Mouse (Mus musculus) erythroblast, embryonic 14.5 days (primary cell): ENCODE data around the gene Olfr221. TPM values are rescaled to one million over a fixed set of nuclear protein-coding genes. Genes with fewer than 3 reads are reported as not detected.
"Not testable (repeated sequence)": the region's sequence is repeated elsewhere in the genome, so short reads cannot be mapped to it uniquely, and the experiment has no call there.

Experiments used
- H3K27me3 ChIP-seq: 2 replicates; pipeline ENCODE4 v1.6.1; 2012; ENCODE audit warnings: inconsistent platforms; ENCODE audit not compliant: control insufficient read depth
- H3K36me3 ChIP-seq: 2 replicates; pipeline ENCODE4 v1.6.1; 2012; ENCODE audit warnings: mild to moderate bottlenecking, inconsistent platforms; ENCODE audit not compliant: control insufficient read depth
- H3K4me1 ChIP-seq: 2 replicates; pipeline ENCODE4 v1.6.1; 2012; ENCODE audit warnings: inconsistent platforms; ENCODE audit not compliant: control insufficient read depth
- H3K4me3 ChIP-seq: replicated peaks from 2 replicates; pipeline ENCODE3; 2012; ENCODE audit warnings: moderate library complexity, mild to moderate bottlenecking, inconsistent platforms
- H3K9me3 ChIP-seq: 2 replicates; pipeline ENCODE4 v1.6.1; 2012; ENCODE audit warnings: low read length, inconsistent platforms, mixed read lengths; ENCODE audit not compliant: control insufficient read depth
- GATA1 ChIP-seq: IDR thresholded peaks from 2 replicates; pipeline ENCODE4 v1.6.1; 2012; ENCODE audit warnings: low read length, inconsistent platforms, mixed read lengths
- TAL1 ChIP-seq: IDR thresholded peaks from 3 replicates; pipeline ENCODE4 v1.6.1; 2012; ENCODE audit warnings: low read length, inconsistent platforms, mixed read lengths
- polyA plus RNA-seq: library from polyadenylated mRNA; stranded (reverse); fragments of >175 nt; gene quantifications from 2 replicates; pipeline ENCODE4 v1.2.3, GENCODE M21; 2012

Olfr221 gene
- polyA plus RNA-seq = not detected in 2 replicates

DNA sequence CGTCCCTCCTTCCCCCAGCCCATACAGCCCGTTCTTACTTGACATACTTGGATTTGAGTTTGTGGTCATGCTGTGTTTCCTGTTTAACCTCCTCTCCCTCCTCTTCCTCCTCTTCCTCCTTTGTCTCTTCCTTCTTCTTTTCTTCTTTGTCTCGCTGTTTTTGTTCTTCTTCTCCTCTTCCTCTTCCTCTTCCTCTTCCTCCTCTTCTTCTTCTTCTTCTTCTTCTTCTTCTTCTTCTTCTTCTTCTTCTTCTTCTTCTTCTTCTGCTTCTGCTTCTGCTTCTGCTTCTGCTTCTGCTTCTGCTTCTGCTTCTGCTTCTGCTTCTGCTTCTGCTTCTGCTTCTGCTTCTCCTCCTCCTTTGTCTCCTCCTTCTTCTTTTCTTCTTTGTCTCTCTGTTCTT lies at the start of gene Olfr221:
TSS of gene Olfr221 (minus strand) at position 101 of the 400 bp plus-strand sequence.
- H3K9me3 ChIP-seq, H3K36me3 ChIP-seq, H3K4me1 ChIP-seq, H3K4me3 ChIP-seq, H3K27me3 ChIP-seq: not testable (repeated sequence)

DNA sequence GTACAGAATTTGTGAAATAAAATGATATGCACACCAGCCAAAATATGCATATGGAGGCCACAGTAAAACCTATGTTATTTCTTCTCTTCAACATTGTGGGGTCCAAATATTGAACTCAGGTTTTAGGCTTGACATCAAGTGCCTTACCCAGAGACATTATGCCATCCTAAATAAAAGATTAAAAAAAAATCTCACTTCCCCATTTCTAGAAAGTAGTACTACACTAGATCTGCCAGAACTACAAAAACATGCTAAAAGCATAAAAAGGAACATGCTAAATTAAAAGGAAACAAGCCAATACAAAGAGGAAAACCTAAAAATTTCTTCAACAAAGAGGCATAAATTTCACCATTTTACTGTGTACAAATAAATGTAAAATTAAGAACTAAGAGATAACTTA lies 40.8 kb upstream of the Olfr221 start:
- no peaks in the 10 kb centered on the region for H3K9me3 ChIP-seq
- H3K36me3 ChIP-seq = peaks cover 91% of the 10 kb centered on the region
- H3K4me3 ChIP-seq = no peak overlapping the region
- H3K4me1 ChIP-seq = no peaks in the 10 kb centered on the region; the same call in 1 of the 2 replicates
- TF ChIP-seq TAL1 (no peak), GATA1 (no peak)
- H3K27me3 ChIP-seq = no peaks in the 10 kb centered on the region

DNA sequence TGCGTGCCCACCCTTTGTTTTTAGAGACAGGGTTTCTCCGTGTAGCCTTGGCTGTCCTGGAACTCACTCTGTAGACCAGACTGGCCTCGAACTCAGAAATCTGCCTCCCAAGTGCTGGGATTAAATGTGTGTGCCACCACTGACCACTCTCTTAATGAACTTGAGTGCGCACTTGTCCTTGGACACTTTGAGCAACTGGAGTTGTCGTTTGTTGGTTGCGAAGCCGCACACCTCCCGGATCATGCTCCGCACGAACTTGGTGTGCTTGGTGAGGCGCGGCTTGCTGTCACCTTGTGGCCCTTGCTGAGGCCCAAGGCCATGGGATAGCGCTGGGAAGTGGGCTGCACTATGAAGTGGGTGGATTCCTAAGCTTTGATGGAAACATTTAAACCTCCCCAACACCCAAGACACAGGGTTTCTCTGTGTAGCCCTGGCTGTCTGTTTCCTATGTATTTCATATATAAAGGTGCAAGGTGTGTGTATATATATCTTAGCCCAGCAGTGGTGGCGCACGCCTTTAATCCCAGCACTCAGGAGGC lies 29.4 kb upstream of the Olfr221 start:
- no peak overlapping the region for H3K4me3 ChIP-seq
- peaks cover 63% of the 10 kb centered on the region for H3K36me3 ChIP-seq
- H3K27me3 ChIP-seq = no peaks in the 10 kb centered on the region

DNA sequence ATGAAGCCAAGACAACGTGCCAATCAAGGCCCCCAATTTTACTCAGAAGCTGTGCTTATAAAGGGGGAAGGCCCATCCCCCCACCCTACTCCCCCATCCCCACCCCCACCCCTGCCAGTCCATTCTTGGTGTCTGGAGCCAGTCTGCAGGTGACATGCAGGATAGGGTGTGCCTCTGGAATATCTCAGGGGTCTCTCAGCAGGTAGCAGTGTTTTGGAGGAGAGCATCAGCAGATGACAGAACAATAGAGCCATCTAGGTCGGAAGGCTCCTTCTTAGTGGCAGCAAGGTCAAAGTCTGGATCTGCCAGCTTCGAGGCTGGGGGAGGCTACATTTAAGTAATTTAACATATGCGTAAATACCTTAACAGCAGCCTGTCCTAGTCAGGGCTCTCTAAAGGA lies 23.9 kb upstream of the Olfr221 start:
- Histone ChIP-seq H3K36me3 (peaks cover 9% of the 10 kb centered on the region), H3K9me3 (no peaks in the 10 kb centered on the region), H3K4me3 (no peak overlapping the region), H3K4me1 (no peaks in the 10 kb centered on the region), H3K27me3 (no peaks in the 10 kb centered on the region)
- TF ChIP-seq TAL1 = no peak
- TF ChIP-seq GATA1 = no peak

More for the DNA sequence above, 29.4 kb upstream of the Olfr221 start:
- TF ChIP-seq TAL1 (no peak), GATA1 (no peak)
- Histone ChIP-seq H3K4me1 (no peaks in the 10 kb centered on the region), H3K9me3 (no peaks in the 10 kb centered on the region)

DNA sequence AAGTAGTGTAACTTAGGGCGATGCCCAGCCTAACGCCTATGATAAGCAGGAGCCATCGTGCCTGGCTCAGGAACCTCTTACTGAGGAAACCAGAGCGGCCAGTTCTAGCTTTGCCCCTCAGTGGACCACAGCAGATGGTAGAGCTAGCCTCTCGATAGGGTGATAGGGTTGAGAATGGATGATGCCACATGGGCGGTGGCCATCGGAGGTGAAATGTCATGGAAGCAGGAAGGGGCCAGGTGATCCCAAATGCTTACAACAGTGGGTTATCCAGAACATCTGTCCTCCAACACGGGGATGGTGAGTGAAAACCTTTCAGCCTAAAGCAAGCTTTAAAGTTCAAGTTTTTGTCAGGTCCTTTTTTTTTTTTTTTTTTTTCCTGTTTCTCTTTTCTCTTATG lies 19.5 kb upstream of the Olfr221 start:
- H3K4me1 ChIP-seq = no peaks in the 10 kb centered on the region
- no peak for TF ChIP-seq GATA1
- no peak for TF ChIP-seq TAL1
- H3K4me3 ChIP-seq = no peak overlapping the region
- no peaks in the 10 kb centered on the region for H3K27me3 ChIP-seq
- H3K36me3 ChIP-seq = no peaks in the 10 kb centered on the region
- H3K9me3 ChIP-seq = no peaks in the 10 kb centered on the region

DNA sequence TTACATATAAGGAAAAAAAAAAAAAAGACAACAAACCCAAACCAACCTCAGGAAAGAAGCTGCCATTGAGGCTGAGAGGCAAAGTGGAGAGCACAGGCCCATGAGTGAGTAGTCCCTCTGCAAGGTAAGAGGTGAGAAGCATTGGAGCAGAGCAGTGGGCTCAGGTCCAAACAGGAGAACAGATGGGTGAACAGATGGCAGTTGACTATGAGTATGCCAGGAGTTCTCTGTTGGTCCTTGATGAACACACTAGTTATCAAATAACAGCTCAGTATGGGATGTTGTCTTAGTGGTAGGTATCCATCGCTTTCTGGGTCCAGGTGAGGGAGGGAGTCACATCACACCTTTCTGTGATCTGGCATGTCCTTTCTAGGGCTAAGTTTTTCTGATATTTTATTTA lies 18.5 kb upstream of the Olfr221 start:
- H3K36me3 ChIP-seq = no peaks in the 10 kb centered on the region
- H3K9me3 ChIP-seq = no peaks in the 10 kb centered on the region
- no peaks in the 10 kb centered on the region for H3K27me3 ChIP-seq
- TF ChIP-seq GATA1 = no peak
- TF ChIP-seq TAL1 = no peak
- no peak overlapping the region for H3K4me3 ChIP-seq
- no peaks in the 10 kb centered on the region for H3K4me1 ChIP-seq

DNA sequence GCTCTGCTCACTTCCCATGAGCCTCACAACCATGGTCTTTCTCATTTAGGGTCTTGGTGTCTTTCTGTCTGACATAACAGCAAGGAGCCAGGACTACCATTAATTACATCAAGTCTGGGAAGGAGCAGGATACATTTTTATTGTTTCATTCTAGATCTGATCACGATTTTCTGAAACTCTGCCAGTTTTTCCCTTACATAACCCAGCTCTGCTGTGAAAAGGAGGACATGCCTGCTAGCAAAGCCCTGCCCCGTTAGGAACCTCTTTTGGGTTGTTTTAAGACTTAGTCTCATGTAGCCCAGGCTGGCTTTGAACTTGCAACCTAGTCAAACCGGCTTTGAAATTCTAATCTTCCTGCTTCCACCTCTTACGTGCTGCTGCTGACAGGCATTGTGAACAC lies 17.7 kb upstream of the Olfr221 start:
- no peaks in the 10 kb centered on the region for H3K36me3 ChIP-seq
- H3K4me3 ChIP-seq = no peak overlapping the region
- H3K27me3 ChIP-seq = no peaks in the 10 kb centered on the region
- no peaks in the 10 kb centered on the region for H3K9me3 ChIP-seq
- TF ChIP-seq GATA1 (no peak), TAL1 (no peak)
- no peaks in the 10 kb centered on the region for H3K4me1 ChIP-seq

DNA sequence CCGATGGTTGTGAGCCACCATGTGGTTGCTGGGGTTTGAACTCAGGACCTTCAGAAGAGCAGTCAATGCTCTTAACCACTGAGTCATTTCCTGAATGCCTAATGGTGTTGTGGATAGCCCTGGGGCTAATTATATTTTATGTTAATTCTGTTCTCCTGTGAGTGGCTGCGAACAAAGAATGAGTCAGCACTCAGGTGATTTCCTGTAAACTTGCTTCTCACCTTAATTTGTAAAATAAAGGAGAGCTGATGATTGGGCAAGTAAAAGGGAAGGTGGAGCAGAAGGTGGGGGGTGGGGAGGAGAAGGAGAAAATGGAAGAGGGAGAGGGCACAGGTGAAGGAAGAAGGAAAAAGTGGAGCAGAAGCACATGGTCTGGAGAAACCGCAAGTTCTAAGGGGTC lies 10.5 kb upstream of the Olfr221 start:
- H3K4me1 ChIP-seq, H3K27me3 ChIP-seq, H3K4me3 ChIP-seq, H3K9me3 ChIP-seq, H3K36me3 ChIP-seq: not testable (repeated sequence)

DNA sequence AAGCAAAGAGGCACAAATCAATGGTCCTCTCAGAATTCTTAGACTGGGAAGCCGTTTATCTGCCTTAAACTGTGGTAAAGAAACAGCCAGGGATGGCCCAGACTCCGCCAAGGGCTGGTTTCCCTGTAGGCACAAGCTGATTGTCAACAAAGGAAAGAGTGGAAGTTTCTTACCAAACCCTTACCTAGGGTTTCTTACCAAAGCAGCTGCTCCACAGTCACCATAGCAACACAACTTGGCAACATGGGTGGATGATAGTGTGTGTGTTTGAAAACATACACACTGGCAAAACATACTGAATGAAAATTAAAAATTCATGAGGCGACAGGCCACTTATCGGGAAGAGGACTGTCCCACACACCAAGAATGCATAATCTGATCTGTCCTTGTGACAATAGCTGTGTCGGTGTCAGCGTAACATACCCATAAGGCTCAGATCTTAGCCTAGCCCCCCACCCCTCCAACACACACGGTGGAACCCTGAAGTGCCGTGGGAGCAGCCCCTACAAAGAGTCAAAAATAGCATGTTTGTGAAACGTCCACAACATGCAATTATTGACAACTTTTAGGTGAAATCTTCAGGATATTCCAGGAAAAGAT lies 3.8 kb upstream of the Olfr221 start:
- Histone ChIP-seq H3K27me3 (peaks cover 10% of the 10 kb centered on the region), H3K4me1 (peaks cover 2% of the 10 kb centered on the region; the same call in 1 of the 2 replicates), H3K36me3 (no peaks in the 10 kb centered on the region), H3K4me3 (no peak overlapping the region), H3K9me3 (no peaks in the 10 kb centered on the region)
- TF ChIP-seq TAL1 (no peak), GATA1 (no peak)

DNA sequence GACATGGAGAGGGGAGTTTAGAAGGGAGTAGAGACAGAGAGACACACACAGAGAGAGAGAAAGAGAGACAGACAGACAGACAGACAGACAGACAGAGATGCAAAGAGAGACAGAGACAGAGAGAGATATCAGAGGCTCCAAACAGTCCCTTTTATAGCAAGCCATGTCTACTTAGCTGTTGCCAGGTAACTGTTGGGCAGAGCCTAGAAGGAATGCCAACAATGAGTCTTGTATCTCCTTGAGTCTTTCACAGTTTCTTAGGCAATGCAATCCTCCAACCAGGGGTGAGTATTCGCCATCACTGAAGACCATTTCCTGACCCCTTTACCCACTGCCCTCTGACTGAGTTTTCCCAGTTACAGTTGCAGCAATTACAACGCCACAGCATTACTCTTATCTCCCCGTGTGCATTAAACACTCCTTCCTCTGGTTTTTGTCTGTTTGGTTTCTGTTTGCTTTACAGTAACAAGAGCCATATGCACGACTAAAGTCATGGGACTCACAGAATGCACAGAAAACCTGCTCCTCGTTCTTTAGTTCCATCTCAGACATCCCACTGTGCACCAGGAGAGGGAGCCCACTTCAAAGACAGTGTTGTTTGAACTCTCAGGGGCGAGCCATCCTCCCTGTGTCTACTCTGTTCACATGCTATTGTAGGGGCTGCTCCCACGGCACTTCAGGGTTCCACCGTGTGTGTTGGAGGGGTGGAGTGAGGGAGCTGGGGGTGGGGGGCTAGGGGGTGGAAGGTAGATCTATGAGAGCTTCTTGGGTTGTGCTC lies 2.8 kb upstream of the Olfr221 start:
- TF ChIP-seq GATA1 = no peak
- TF ChIP-seq TAL1 = no peak
- no peaks in the 10 kb centered on the region for H3K9me3 ChIP-seq
- peaks cover 2% of the 10 kb centered on the region; the same call in 1 of the 2 replicates for H3K4me1 ChIP-seq
- H3K36me3 ChIP-seq = no peaks in the 10 kb centered on the region
- H3K4me3 ChIP-seq = no peak overlapping the region
- H3K27me3 ChIP-seq = peaks cover 10% of the 10 kb centered on the region
